Mouse (Mus musculus): ENCODE measurements around the gene Gm49450.
"Not testable (repeated sequence)": the region's sequence is repeated elsewhere in the genome, so short reads cannot be mapped to it uniquely, and the experiment has no call there.

The Gm49450 gene

GRCm38 (mm10) chr15:98954425-98955253, 1.3 kb upstream of the Gm49450 start:
- DNase-seq: no peak

- DNase-seq: peak in 1 of 2 experiments; percentile 78
Measured at GRCm38 (mm10) chr15:98952751-98953400, 475 bp downstream of the Gm49450 start.

- no peak for DNase-seq
Measured at GRCm38 (mm10) chr15:98952063-98952455, 1.3 kb downstream of the Gm49450 start.

- not testable (repeated sequence) for DNase-seq
Measured at GRCm38 (mm10) chr15:98951122-98952062, 2.0 kb downstream of the Gm49450 start.

GRCm38 (mm10) chr15:98949607-98949892, 3.8 kb downstream of the Gm49450 start:
- DNase-seq: no peak

GRCm38 (mm10) chr15:98948857-98949606, 4.3 kb downstream of the Gm49450 start:
- DNase-seq: no peak

GRCm38 (mm10) chr15:98948382-98948781, 5.0 kb downstream of the Gm49450 start:
- no peak for DNase-seq

GRCm38 (mm10) chr15:98947884-98948283, 5.5 kb downstream of the Gm49450 start:
- DNase-seq: no peak

- no peak for DNase-seq
Measured at GRCm38 (mm10) chr15:98943133-98943532, 10.2 kb downstream of the Gm49450 start.

- no peak for DNase-seq
Measured at GRCm38 (mm10) chr15:98942081-98942480, 11.3 kb downstream of the Gm49450 start.

GRCm38 (mm10) chr15:98941539-98941938, 11.8 kb downstream of the Gm49450 start:
- DNase-seq: no peak

- no peak for DNase-seq
Measured at GRCm38 (mm10) chr15:98940816-98941215, 12.5 kb downstream of the Gm49450 start.

- DNase-seq: peak; percentile 83 to 88
Measured at GRCm38 (mm10) chr15:98934217-98934839, 19.0 kb downstream of the Gm49450 start, which contains the start of gene Tuba1b. Gene Tuba1b, minus strand, starts transcription at chr15:98934565.

- peak; percentile 86 to 87 for DNase-seq
Measured at GRCm38 (mm10) chr15:98933833-98934216, 19.5 kb downstream of the Gm49450 start.

- not testable (repeated sequence) for DNase-seq
Measured at GRCm38 (mm10) chr15:98933004-98933671, 20.2 kb downstream of the Gm49450 start.

GRCm38 (mm10) chr15:98930998-98931397, 22.4 kb downstream of the Gm49450 start:
- no peak for DNase-seq

GRCm38 (mm10) chr15:98930017-98930734, 23.2 kb downstream of the Gm49450 start:
- DNase-seq: no peak

GRCm38 (mm10) chr15:98928598-98929240, 24.6 kb downstream of the Gm49450 start:
- peak; percentile 42 to 50 for DNase-seq

- no peak for DNase-seq
Measured at GRCm38 (mm10) chr15:98927566-98927965, 25.8 kb downstream of the Gm49450 start.

- DNase-seq: no peak
Measured at GRCm38 (mm10) chr15:98924682-98925081, 28.7 kb downstream of the Gm49450 start.
